Mouse (Mus musculus) heart, postnatal 0 days (tissue): Measurements from ENCODE around the gene Fry.

Source experiments
- CTCF ChIP-seq: IDR thresholded peaks from 2 replicates; pipeline ENCODE4 v1.5.1; 2016; ENCODE audit warnings: antibody characterized with exemption, control low read depth, low read depth
- EP300 ChIP-seq: IDR thresholded peaks from 2 replicates; pipeline ENCODE4 v1.6.1; 2016; ENCODE audit warnings: antibody characterized with exemption, low read depth

DNA sequence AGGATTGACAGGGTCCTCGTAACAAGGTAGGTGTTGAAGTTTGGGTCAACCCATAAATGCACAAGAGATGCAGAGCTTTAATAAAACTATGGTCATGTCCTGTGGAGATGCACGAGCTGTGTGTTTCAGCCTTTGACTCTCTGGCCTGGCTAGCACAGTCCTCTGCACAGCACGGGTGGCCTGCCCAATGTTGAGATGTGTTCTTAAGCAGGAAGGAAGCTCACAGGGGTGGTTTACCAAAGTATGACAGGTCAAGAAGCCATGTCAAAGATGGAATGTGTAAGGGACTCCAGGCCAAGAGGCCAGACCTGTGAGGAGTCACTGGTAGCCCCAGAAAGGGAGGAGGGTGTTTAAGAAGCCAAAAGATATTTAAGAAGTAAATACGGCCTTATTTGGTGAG, 69.6 kb downstream of the Fry start:
- TF ChIP-seq CTCF (no peak), EP300 (no peak)
